Mouse (Mus musculus) midbrain, embryonic 15.5 days (tissue): ENCODE measurements around the gene Rd3. TPM values are rescaled to one million over a fixed set of nuclear protein-coding genes. Genes with fewer than 3 reads are reported as not detected.

Experiments used
- ATAC-seq: fragments of 200-750 bp; cut with Nextera tagmentation; replicated peaks from 2 replicates; pipeline ENCODE4 v1.8.0; 2017; ENCODE audit warnings: moderate TSS enrichment
- H3K27ac ChIP-seq: fragments of 300-500 bp; sonication (generic); 2 replicates; pipeline ENCODE4 v1.5.1; 2015; ENCODE audit warnings: mild to moderate bottlenecking, inconsistent platforms
- H3K27me3 ChIP-seq: fragments of 300-500 bp; sonication (generic); replicated peaks from 2 replicates; pipeline ENCODE4 v1.6.1; 2015; ENCODE audit warnings: inconsistent platforms
- H3K36me3 ChIP-seq: fragments of 300-500 bp; sonication (generic); replicated peaks from 2 replicates; pipeline ENCODE4 v1.6.1; 2015; ENCODE audit warnings: inconsistent platforms
- H3K4me1 ChIP-seq: fragments of 300-500 bp; sonication (generic); 2 replicates; pipeline ENCODE4 v1.6.1; 2015; ENCODE audit warnings: inconsistent platforms
- H3K4me2 ChIP-seq: fragments of 300-500 bp; sonication (generic); 2 replicates; pipeline ENCODE4 v1.6.1; 2015; ENCODE audit warnings: inconsistent platforms, mild to moderate bottlenecking, moderate library complexity
- H3K4me3 ChIP-seq: fragments of 300-500 bp; sonication (generic); 2 replicates; pipeline ENCODE4 v1.5.1; 2015; ENCODE audit warnings: mild to moderate bottlenecking, inconsistent platforms
- H3K9ac ChIP-seq: fragments of 300-500 bp; sonication (generic); 2 replicates; pipeline ENCODE4 v1.6.1; 2015; ENCODE audit warnings: mild to moderate bottlenecking, inconsistent platforms
- H3K9me3 ChIP-seq: fragments of 300-500 bp; sonication (generic); 2 replicates; pipeline ENCODE4 v1.6.1; 2016; ENCODE audit warnings: inconsistent platforms
- WGBS: fragments of 180-500 bp; shearing (Covaris S2); methylation state at CpG from one replicate; pipeline ENCODE4 v1.1.7; 2015; ENCODE audit warnings: mixed read lengths; 5-methylcytosine and 5-hydroxymethylcytosine counted together
- polyA plus RNA-seq: library from polyadenylated mRNA; unstranded; fragments of >200 nt; fragmentation: Nextera tagmentation; extraction: Ambion mirVana; gene quantifications from 2 replicates; pipeline ENCODE4 v1.2.1, GENCODE M21; 2015

The Rd3 gene
- 2.9 and 3.1 TPM in 2 replicates for polyA plus RNA-seq

DNA sequence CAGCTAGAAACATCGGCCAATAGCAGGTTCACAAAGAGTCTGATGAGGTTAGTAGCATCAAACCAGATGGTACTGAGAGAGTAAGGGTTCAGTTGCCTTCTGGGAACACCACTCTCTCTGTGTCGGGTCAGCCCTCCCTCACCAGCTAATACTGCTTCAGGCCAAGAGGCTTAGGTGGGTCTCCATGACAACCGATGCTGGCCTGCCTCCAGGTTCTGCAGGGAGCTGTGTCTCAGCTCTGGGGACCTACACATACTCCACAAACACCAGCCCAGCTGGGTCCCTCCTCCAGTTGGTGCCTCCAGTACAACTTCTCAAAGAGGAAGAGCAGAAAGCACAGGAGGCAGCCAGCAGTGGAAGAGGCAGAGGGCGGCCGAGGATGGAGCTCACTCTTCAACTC, at the start of gene Rd3:
Gene Rd3 (plus strand): TSS at position 184 of the 400 bp plus-strand sequence.
- Histone ChIP-seq H3K27me3 (no peaks in the 10 kb centered on the region), H3K27ac (no peak within 1 kb of the TSS), H3K9me3 (no peaks in the 10 kb centered on the region), H3K4me2 (no peak within 1 kb of the TSS), H3K4me3 (no peak within 1 kb of the TSS), H3K4me1 (peaks cover 26% of the 10 kb centered on the region), H3K36me3 (no peaks in the 10 kb centered on the region), H3K9ac (no peak within 1 kb of the TSS)
- peak; percentile 80 for ATAC-seq
- 28% methylated on average over 5 of the region's 5 CpGs for WGBS

DNA sequence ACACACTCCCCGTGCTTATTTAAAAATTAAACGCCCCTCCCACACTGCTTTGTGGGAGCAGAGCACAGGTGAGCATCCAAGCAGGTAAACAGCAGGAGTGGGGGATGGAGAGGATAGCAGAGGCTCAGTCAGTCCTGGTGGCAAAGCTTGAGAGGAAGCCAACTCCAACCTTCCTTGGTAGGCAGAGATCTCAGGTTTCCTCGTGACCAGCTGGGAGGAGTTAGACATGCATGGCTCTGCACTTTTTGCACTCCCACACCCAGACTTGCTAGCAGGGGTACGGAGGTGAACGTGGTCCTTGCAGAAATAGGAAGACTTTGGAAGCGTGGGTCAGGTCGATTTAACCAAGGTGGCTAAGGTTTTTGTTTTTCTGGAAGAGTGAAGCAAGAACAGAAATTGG, 48.8 kb upstream of the Rd3 start:
- WGBS = 84% methylated on average over 7 of the region's 7 CpGs
- Histone ChIP-seq H3K9me3 (no peaks in the 10 kb centered on the region), H3K9ac (no peak overlapping the region), H3K27ac (no peak overlapping the region), H3K4me3 (no peak overlapping the region), H3K4me2 (no peak overlapping the region), H3K27me3 (no peaks in the 10 kb centered on the region), H3K4me1 (no peaks in the 10 kb centered on the region), H3K36me3 (no peaks in the 10 kb centered on the region)
- no peak for ATAC-seq

DNA sequence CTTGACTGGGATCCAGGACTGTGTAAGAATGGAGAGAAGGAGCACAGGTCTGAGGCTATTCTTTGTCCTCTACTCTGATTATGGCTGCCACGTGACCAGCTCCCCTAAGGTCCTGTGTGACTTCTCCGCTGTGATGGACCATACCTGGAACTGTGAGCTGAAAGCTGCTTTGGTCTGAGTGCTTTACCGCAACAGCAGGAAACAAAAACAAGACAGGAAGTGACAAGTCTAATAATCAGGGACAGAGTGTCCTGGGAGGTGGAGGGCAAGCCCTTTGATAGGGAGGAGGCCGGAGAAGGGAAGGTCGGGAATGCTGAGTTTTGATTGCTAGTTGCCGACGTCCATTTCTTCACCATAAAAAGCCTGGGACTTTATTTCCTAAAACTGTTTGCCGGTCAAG, 48.1 kb upstream of the Rd3 start:
- ATAC-seq = no peak
- no peak overlapping the region for H3K27ac ChIP-seq
- 86% methylated on average over 8 of the region's 8 CpGs for WGBS

DNA sequence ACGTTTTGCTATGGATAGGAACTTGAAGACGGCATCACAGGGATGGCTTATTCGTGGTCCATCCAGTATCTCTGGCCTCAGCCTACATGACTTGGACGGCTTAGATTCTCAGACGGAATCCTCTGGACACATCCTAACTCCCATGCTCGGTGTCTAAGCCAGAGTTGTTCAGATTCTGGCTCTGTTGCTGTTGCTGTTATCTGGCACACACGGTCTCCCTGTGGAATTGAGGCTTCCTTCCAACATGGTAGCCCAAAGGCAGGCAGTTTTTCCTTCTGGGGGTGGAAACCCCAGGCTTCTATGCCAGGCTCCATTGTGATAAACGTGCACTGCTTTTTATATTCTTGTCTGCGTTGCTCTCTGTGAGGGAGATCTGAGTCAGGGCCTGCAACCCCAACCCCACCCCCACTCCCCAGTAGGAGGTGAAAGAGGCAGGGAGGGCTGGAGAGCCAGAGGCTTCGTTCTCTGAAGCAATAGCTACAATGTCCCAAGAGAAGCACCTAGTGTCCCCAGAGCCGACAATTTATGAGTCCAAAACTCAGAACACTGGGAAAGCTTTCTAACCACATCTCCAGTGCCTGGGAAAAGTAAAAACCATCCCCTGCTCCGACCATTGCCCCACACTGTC, 47.2 kb upstream of the Rd3 start:
- WGBS = 63% methylated on average over 12 of the region's 12 CpGs

More for the DNA sequence above, 48.1 kb upstream of the Rd3 start:
- Histone ChIP-seq H3K4me1 (no peaks in the 10 kb centered on the region), H3K9me3 (no peaks in the 10 kb centered on the region), H3K36me3 (no peaks in the 10 kb centered on the region), H3K4me3 (no peak overlapping the region), H3K4me2 (no peak overlapping the region), H3K27me3 (no peaks in the 10 kb centered on the region), H3K9ac (no peak overlapping the region)

DNA sequence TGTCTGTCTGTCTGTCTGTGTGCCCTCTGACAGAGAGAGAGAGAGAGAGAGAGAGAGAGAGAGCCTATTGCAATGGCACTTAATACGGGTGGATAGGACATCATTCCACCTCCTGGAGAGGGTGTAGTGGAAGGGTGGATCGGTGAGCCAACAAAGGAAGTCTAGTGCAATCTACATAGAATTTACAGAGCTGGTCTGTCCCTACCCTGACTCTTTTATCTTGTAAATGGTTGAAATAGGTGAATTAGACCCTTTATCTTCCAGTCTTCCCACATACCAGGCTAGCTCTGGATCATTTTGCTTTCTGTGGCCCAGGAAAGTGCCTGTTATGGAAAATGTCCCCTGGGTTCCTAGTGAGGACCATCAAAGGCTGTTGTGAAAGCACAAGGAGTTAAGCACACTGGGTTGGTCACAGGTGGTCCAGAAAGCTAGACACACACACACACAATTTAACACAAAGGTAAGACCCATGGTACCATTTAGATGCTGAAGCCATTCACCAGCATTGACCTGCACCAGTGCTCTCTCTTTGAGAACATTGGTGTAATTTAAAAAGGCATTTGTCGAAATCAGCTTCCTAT, 46.6 kb upstream of the Rd3 start:
- ATAC-seq = no peak
- Histone ChIP-seq H3K4me3 (no peak overlapping the region), H3K36me3 (no peaks in the 10 kb centered on the region), H3K9me3 (no peaks in the 10 kb centered on the region), H3K4me1 (no peaks in the 10 kb centered on the region), H3K27ac (no peak overlapping the region), H3K27me3 (no peaks in the 10 kb centered on the region), H3K4me2 (no peak overlapping the region), H3K9ac (no peak overlapping the region)
- WGBS = 76% methylated on average over 3 of the region's 3 CpGs

More for the DNA sequence above, 47.2 kb upstream of the Rd3 start:
- H3K9ac ChIP-seq = no peak overlapping the region
- no peaks in the 10 kb centered on the region for H3K27me3 ChIP-seq
- ATAC-seq = no peak
- no peak overlapping the region for H3K4me3 ChIP-seq
- no peaks in the 10 kb centered on the region for H3K36me3 ChIP-seq
- H3K4me1 ChIP-seq = no peaks in the 10 kb centered on the region
- H3K4me2 ChIP-seq = no peak overlapping the region
- no peaks in the 10 kb centered on the region for H3K9me3 ChIP-seq
- H3K27ac ChIP-seq = no peak overlapping the region

DNA sequence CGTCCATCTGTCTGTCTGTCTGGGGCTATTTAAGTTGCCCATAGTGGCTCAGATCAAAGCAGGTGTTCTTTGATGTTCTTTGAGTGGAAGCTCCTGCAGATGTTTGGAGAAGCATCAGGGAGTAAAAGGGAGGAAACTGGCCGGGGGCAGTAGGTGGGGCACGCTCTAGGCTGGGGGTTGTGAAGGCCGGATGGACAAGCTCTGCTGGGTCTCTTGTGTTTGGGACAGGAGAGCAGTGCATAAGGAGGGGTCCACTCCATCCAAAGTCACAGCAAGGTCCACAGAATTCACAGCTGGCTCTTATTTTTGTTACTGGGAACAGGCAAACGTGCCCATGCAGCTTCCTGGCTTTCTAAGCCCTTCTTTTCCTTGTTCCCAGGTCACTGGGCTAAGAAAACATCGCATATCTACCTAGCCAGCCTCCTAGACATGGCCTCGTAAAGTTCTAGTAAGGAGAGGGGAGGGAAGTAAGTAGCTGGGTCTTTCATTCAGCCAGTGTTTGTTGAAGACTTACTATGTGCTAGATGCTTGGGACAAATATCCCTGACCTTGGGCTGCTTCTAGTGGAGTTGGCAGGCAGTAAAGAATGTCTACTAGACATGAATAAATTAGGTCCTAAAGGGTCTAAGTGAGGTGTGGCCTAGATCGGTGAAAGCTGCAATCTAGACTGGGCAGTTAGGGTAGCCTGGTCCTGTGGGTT, 44.7 kb upstream of the Rd3 start:
- WGBS = 72% methylated on average over 8 of the region's 8 CpGs
- Histone ChIP-seq H3K27ac (no peak overlapping the region), H3K9ac (no peak overlapping the region), H3K4me1 (no peaks in the 10 kb centered on the region), H3K9me3 (no peaks in the 10 kb centered on the region), H3K4me3 (no peak overlapping the region), H3K36me3 (no peaks in the 10 kb centered on the region), H3K4me2 (no peak overlapping the region), H3K27me3 (no peaks in the 10 kb centered on the region)
- ATAC-seq = no peak

DNA sequence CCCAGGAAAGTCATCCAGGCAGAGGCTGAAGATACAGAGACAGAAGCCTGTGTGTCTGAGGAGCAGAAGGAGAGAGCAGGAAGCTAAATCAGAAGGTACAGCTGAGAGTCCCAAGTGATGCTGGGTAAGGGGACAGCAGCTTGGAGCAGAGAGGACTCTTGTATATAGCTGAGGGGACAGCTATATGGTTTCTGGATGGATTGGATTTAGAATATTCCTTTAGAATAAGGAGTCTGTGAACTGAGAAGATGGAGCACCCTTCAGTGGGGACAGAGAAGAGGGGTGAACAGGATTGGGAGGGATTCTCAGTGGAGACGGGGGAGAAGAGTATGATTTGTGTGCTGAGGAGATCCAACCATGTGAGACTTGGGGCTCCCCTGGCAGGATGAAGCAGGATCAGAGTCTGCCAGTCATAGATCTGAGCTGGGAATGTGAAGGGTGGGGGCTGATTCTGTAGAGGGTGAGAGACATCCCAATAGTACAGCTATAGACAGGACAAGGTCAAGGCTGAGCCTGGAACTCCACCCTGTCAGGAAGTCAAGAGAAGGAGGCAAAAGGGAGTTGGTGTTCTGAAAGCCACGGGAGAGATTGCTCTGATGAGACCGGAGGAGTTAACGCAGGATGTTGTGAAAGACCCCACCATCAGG, 44.1 kb upstream of the Rd3 start:
- no peaks in the 10 kb centered on the region for H3K9me3 ChIP-seq
- 89% methylated on average over 4 of the region's 4 CpGs for WGBS
- H3K4me1 ChIP-seq = no peaks in the 10 kb centered on the region
- H3K4me3 ChIP-seq = no peak overlapping the region
- ATAC-seq = no peak
- H3K27me3 ChIP-seq = no peaks in the 10 kb centered on the region
- H3K27ac ChIP-seq = no peak overlapping the region
- no peak overlapping the region for H3K9ac ChIP-seq
- no peak overlapping the region for H3K4me2 ChIP-seq
- no peaks in the 10 kb centered on the region for H3K36me3 ChIP-seq

DNA sequence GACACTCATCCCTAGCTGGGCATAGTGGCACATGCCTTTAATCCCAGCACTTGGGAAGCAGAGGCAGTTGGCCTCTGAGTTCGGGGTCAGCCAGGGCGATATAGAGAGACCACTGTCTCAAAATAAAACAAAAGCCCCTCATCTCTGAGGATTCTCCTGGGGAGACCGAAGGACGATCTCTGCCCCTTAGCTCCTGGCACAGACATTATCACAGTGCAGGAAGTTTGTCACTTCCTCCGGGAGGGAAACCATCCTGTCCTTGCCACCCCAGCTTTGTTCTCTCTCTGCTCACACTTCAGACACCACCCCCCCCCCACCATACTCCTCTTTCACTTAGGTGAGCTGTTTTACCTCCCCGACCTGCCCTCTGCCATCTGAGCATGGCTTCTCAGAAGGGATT, 33.5 kb upstream of the Rd3 start:
- Histone ChIP-seq H3K27me3 (no peaks in the 10 kb centered on the region), H3K36me3 (no peaks in the 10 kb centered on the region), H3K9ac (no peak overlapping the region), H3K9me3 (no peaks in the 10 kb centered on the region), H3K27ac (no peak overlapping the region), H3K4me3 (no peak overlapping the region), H3K4me2 (no peak overlapping the region), H3K4me1 (no peaks in the 10 kb centered on the region)
- 83% methylated on average over 6 of the region's 6 CpGs for WGBS
- no peak for ATAC-seq

DNA sequence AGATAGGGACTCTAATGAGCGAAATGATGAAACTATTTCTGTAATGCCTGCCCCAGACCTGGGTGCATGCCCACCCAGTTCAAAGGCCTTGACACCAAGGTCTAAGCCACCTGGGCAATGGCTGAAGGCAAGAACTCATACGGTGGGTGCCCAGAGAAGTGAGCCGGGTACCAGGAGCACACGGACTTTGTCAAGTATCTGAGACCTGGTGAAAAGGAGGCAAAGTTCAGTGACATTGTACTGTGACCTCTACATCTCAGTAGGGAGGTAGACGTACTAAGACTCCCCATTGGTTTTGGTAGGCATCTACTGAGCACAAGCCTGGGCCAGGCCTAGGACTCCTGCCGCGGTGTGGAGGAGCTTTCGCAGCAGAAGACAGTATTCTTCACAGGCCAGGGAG, 31.8 kb upstream of the Rd3 start:
- no peaks in the 10 kb centered on the region for H3K36me3 ChIP-seq
- H3K9ac ChIP-seq = no peak overlapping the region
- H3K27me3 ChIP-seq = no peaks in the 10 kb centered on the region
- H3K9me3 ChIP-seq = no peaks in the 10 kb centered on the region
- H3K4me1 ChIP-seq = no peaks in the 10 kb centered on the region
- no peak for ATAC-seq
- no peak overlapping the region for H3K4me3 ChIP-seq
- no peak overlapping the region for H3K27ac ChIP-seq
- 91% methylated on average over 8 of the region's 8 CpGs for WGBS
- H3K4me2 ChIP-seq = no peak overlapping the region

DNA sequence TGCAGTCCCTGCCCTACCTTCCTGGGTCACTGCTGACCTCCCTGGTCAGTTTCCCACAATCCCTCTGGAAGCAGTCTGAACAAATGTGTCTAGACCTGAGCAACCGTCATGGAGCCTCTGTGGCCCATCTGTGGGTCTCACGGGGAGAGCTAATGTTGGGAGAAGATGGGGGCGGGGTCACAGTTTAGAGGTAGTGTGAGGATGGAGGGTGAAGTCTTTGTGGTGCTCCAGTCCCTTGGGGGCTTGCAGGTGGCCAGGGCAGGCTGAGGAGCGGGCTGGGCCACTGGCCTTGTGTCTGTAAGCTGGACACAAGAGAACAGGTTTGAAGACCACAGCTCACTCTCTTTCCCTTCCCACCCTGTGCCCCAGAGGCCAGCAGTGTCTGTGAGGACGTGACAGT, 31.4 kb upstream of the Rd3 start:
- Histone ChIP-seq H3K27me3 (no peaks in the 10 kb centered on the region), H3K9ac (no peak overlapping the region), H3K36me3 (no peaks in the 10 kb centered on the region), H3K27ac (no peak overlapping the region), H3K4me1 (no peaks in the 10 kb centered on the region), H3K4me2 (no peak overlapping the region), H3K9me3 (no peaks in the 10 kb centered on the region), H3K4me3 (no peak overlapping the region)
- WGBS = 81% methylated on average over 5 of the region's 5 CpGs
- ATAC-seq = no peak

DNA sequence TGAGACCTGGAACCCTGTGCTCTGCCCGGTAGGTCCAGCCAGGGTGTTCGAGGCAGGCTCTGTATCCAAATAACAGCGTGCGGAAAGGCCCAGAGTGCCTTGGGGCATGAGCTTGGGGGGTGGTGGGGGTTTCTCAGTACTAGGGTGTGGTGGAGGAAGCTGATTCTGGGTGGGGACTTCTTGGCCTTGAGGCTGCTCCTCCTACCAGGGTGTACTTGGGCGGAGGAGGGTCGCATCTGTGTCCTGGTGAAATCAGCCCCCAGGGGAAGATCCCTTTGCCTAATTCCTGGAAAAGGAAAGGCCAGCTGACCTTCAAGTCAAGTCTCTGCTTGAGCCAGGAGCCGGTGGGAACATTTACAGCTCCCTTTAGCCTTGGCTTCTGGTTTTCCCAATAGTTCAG, 30.9 kb upstream of the Rd3 start:
- no peak for ATAC-seq
- Histone ChIP-seq H3K9me3 (no peaks in the 10 kb centered on the region), H3K36me3 (no peaks in the 10 kb centered on the region), H3K27me3 (no peaks in the 10 kb centered on the region), H3K4me2 (no peak overlapping the region), H3K9ac (no peak overlapping the region), H3K4me3 (no peak overlapping the region), H3K4me1 (no peaks in the 10 kb centered on the region), H3K27ac (no peak overlapping the region)
- 81% methylated on average over 7 of the region's 7 CpGs for WGBS

DNA sequence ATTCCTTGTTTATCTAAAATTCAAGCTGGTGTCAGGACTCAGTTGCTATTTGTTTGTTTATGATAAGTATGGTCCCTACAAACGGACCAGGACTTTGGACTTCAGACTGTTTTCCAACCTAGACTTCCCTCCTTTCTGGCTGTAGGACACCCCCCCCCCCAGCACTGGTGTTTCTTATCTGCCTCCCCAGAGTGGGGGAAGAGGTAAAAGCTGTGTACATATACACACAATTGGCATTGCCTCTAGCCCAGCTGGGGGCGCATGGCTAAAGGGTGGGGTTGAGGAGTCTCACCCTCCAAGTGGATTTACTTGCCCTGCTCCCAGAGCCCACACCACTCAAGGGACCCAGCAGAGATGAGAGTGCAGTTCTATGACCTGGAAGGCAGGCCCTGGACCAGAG, 30.3 kb upstream of the Rd3 start:
- Histone ChIP-seq H3K4me2 (no peak overlapping the region), H3K27ac (no peak overlapping the region), H3K36me3 (no peaks in the 10 kb centered on the region), H3K27me3 (no peaks in the 10 kb centered on the region), H3K9me3 (no peaks in the 10 kb centered on the region), H3K4me1 (no peaks in the 10 kb centered on the region), H3K4me3 (no peak overlapping the region), H3K9ac (no peak overlapping the region)
- no peak for ATAC-seq
- WGBS = 81% methylated on average over 2 of the region's 2 CpGs
